Mouse (Mus musculus) WW6 (cell line): ENCODE results near the gene Bcas3.

Experiments used
- DNase-seq: peaks from one replicate; pipeline ENCODE4 v3.0.0-alpha.2; 2013; ENCODE audit warnings: low read depth, low spot score

Bcas3 gene

GRCm38 (mm10) chr11:85529531-85530285, 176.7 kb downstream of the Bcas3 start:
- no peak for DNase-seq

- DNase-seq: no peak
Measured at GRCm38 (mm10) chr11:85540989-85541388, 188.0 kb downstream of the Bcas3 start.

GRCm38 (mm10) chr11:85543311-85543710, 190.3 kb downstream of the Bcas3 start:
- DNase-seq: no peak

GRCm38 (mm10) chr11:85545602-85546001, 192.6 kb downstream of the Bcas3 start:
- DNase-seq: no peak

- DNase-seq: no peak
Measured at GRCm38 (mm10) chr11:85547966-85548365, 195.0 kb downstream of the Bcas3 start.

GRCm38 (mm10) chr11:85549651-85550050, 196.7 kb downstream of the Bcas3 start:
- DNase-seq: no peak

GRCm38 (mm10) chr11:85555066-85555465, 202.1 kb downstream of the Bcas3 start:
- no peak for DNase-seq

GRCm38 (mm10) chr11:85555721-85556120, 202.8 kb downstream of the Bcas3 start:
- peak; percentile 5 for DNase-seq

- DNase-seq: no peak
Measured at GRCm38 (mm10) chr11:85565068-85565467, 212.1 kb downstream of the Bcas3 start.

- DNase-seq: no peak
Measured at GRCm38 (mm10) chr11:85571040-85571439, 218.1 kb downstream of the Bcas3 start.

GRCm38 (mm10) chr11:85571936-85572335, 219.0 kb downstream of the Bcas3 start:
- no peak for DNase-seq

GRCm38 (mm10) chr11:85572590-85572989, 219.6 kb downstream of the Bcas3 start:
- no peak for DNase-seq

- DNase-seq: no peak
Measured at GRCm38 (mm10) chr11:85574496-85574895, 221.5 kb downstream of the Bcas3 start.

- DNase-seq: no peak
Measured at GRCm38 (mm10) chr11:85577816-85578645, 225.1 kb downstream of the Bcas3 start.

GRCm38 (mm10) chr11:85584086-85584485, 231.1 kb downstream of the Bcas3 start:
- DNase-seq: no peak

- DNase-seq: no peak
Measured at GRCm38 (mm10) chr11:85593636-85594035, 240.7 kb downstream of the Bcas3 start.

- no peak for DNase-seq
Measured at GRCm38 (mm10) chr11:85599251-85599650, 246.3 kb downstream of the Bcas3 start.

- no peak for DNase-seq
Measured at GRCm38 (mm10) chr11:85603546-85604322, 250.8 kb downstream of the Bcas3 start.

- DNase-seq: no peak
Measured at GRCm38 (mm10) chr11:85609303-85609940, 256.5 kb downstream of the Bcas3 start.

GRCm38 (mm10) chr11:85613035-85613434, 260.1 kb downstream of the Bcas3 start:
- no peak for DNase-seq

GRCm38 (mm10) chr11:85613586-85613985, 260.6 kb downstream of the Bcas3 start:
- no peak for DNase-seq

GRCm38 (mm10) chr11:85614431-85614830, 261.5 kb downstream of the Bcas3 start:
- DNase-seq: no peak
